Mouse (Mus musculus) urinary bladder, postnatal 4 days (tissue): ENCODE results near the gene Olfr688.

Experiments used
- DNase-seq, 2 experiments: peaks; one replicate each; pipeline ENCODE4 v3.0.0; 2021 to 2022; ENCODE audit warnings: low spot score in 2 of 2

Gene Olfr688

GRCm38 (mm10) chr7:105287795-105288194 lies at the start of gene Olfr688:
TSS of gene Olfr688 (plus strand) at chr7:105288095.
- no peak for DNase-seq

- DNase-seq: no peak
Observed at GRCm38 (mm10) chr7:105247671-105248070, 40.2 kb upstream of the Olfr688 start.

- DNase-seq: no peak
Observed at GRCm38 (mm10) chr7:105248197-105248596, 39.7 kb upstream of the Olfr688 start.

- DNase-seq: no peak
Observed at GRCm38 (mm10) chr7:105256656-105257055, 31.2 kb upstream of the Olfr688 start.

DNA sequence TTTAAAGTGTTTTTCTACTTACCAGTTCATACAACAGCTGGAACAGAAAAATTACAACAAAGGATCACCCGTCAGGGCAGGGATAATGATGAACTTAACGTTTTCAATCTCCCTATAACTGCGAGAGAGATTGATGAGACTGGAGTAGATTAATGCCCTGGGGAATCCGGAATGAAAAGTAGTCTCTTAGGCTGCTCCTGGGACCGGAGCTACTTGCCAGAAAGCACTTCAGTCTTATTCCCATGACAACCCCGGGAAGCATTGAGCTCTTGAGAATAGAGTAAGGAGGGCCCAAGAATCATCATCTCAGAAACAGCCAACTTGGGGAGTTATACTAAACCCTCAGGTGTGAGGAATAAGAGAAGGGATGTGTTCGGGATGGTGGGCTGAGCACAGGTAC lies 15.5 kb upstream of the Olfr688 start:
- no peak for DNase-seq

DNA sequence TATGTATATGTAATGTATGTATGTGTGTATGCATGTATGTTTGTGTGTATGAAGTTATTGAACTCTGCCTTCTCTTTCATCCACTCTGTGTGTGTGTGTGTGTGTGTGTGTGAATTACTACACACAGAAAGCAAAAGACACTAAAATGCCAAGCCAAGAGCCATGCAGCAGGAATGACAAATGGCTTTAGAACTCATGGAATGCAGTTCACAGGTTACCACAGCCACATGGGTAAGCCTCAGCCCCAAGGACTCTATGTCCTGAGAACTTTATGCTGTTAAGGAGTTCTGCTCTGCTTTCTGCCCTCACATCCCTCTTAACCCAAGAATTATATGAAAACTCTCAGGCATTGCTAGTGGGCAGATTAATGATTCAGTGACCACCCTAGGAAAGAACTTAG lies 2.2 kb downstream of the Olfr688 start:
- DNase-seq: no peak

DNA sequence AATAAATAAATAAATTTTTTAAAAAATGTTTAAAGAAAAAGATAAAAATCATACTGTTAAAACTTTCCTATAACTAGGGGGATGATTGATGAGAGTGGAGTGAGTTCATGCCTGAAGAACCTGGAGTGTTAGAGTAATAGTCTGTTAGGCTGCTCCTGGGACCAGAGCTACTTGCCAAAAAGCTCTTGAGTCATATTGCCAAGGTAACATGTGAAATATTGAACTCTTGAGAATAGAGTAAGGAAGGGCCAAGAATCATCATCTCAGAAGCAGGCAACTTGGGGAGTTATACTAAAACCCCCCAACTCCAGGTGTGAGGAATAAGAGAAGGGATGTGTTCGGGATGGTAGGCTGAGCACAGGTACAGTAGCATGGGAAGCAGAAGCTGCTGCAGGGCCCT lies 23.0 kb downstream of the Olfr688 start, which contains the start of gene Olfr689:
TSS of gene Olfr689 (plus strand) at position 301 of the 400 bp plus-strand sequence.
- no peak for DNase-seq

GRCm38 (mm10) chr7:105325302-105325701 lies 37.4 kb downstream of the Olfr688 start:
- DNase-seq: no peak

DNA sequence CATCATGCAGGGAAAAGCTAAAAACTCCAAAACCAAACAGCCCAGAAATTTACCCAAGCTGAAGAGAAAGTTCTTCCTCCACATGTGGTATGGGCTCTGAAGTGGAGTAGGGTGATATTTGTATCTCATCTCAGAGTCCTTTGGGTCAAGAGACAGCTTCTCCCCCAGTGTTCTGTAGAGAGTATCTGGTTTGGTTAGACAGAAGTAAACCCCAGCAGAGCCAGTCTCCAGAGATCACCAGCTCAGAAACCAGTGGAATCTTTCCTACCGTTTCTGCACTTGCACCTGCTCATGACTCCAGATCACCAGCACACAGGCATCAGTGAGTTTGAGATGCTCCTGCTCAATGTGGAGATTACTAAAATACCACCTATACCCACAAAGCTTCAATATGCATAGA lies 46.1 kb downstream of the Olfr688 start, which contains the start of gene Olfr690:
TSS of gene Olfr690 (minus strand) at position 101 of the 400 bp plus-strand sequence.
- no peak for DNase-seq
